Mouse (Mus musculus) left cerebral cortex, adult 8-10 months (tissue): Measurements from ENCODE around the gene Pqlc3. TPM values are rescaled to one million over a fixed set of nuclear protein-coding genes. Genes with fewer than 3 reads are reported as not detected.

Experiments
- DNase-seq, 2 experiments: peaks; one replicate each; pipeline ENCODE4 v3.0.0; 2022; ENCODE audit warnings: low spot score in 2 of 2
- total RNA-seq, 4 experiments: library from RNA; stranded (reverse); gene quantifications; 2 replicates each; pipeline ENCODE4 v1.2.4; 2022

Gene Pqlc3
- total RNA-seq, 4 experiments from 2014 or later: 1.2 to 1.9 (median 1.8) TPM

DNA sequence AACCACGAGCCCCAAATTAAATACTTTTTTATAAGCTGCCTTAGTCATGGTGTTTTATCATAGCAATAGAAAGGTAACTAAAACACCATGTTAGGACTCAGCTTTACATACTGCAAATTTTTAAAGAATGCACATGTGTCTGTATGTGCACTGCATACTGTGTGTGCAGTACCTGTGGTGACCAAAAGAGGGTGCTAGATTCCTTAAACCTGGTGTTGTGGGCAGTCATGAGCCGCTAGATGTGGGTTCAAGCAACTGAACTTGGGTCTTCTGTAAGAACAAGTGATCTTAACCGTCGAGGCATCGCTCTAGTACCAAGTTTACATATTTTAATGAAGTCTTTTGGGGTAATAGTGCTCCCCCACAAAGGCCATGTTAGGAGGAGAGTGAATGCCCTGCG, 9.3 kb upstream of the Pqlc3 start:
- DNase-seq: no peak

DNA sequence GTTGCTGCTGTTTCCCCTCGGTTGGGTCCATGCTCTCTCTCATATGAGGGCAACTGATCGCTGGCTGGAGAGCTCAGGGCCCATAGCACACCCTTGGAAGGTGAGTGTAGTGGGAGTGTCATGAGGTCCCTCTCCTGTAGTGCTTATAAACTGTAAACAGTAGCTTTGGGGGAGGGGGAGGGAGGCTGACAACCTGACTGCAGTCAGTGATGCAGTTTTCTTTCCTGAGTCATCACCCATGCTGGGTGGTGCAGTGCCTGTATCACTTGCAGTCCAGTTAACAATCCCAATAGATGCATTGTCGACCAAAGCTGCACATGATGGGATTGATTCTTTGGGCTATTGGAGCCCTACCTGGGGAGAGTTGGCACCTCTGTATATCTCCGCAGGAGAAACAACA, 1.0 kb upstream of the Pqlc3 start:
- no peak for DNase-seq

DNA sequence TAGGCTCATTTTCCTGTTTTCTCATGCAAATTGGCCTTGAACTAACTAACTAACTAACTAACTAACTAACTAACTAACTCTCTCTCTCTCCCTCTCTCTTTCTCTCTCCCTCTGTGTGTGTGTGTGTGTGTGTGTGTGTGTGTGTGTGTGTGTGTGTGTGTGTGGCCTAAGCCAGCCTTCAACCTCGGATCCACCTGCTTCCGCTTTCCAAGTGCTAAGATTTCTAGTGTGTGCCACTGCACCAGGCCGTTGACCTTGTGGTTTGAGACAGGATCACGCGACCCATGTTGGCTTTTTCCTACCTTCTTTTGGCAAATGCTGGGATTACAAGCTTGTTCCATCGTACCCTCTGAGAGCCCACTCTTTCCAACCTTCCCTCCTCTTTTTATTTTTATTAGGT, 420 bp upstream of the Pqlc3 start:
- no peak for DNase-seq

DNA sequence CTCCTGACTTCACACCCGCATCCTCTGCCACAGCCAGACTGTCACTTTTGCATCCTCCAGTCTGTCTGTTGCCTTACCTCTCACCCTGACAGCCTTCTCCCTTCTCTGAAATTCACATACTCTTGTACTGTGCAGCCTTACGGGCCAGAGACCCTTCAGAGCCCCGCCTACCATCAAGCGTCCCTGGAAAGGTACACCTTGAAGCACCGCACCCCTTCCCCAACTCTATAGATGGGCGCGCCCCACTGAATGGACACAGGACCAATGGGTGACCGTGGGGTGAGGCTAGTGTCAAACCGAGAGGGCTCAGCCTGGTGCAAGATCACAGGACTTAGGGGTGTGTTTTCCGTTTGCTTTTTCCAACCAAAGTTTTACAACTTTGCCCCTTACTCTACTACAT, 1.1 kb downstream of the Pqlc3 start:
- no peak for DNase-seq

DNA sequence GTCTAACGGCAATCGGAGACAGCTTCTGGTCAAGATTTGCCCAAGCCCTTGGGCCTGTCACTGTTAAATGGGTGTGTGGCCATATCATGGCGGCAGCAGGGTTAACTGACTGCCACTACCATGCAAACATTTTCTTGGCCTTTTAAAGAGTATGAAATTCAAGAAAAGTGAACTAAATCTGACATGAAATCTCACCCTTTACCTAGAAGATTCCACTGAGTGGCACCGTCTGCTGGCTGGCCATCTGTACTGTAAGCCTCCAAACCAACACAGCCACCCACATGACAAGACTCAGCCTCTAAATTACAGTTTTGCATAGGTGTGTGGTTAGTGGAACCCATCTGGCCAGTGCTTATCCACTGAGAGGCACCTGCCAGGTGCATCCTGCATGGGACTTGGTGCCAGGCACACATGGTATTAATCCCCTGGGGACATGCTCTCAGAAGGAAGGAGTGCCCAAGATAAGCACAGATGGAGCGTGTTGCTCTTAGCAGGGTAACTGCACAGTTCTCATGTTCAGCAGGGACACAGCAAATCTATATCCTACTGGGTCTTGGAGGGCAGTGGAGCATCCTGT, 3.2 kb downstream of the Pqlc3 start:
- DNase-seq: peak in 1 of 2 experiments; percentile 48

DNA sequence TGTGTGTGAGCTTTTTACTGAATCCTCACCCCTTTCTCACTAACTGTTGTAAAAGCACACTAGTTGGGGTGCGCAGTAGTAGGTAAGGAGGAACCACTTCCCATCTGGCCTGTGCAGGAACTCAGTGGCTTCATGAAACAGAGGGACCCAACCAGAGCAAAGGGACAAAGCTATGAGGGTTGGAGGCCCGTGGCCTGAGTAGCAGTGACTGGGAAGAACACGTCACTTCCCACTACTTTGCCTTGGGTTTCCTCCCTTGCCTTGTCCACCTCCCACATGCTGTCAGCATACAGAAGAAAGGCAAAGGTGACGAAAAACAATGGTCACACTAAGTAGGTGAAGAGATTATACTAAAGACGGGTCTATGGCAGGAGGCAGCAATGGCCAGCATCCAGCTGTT, 3.9 kb downstream of the Pqlc3 start:
- no peak for DNase-seq

DNA sequence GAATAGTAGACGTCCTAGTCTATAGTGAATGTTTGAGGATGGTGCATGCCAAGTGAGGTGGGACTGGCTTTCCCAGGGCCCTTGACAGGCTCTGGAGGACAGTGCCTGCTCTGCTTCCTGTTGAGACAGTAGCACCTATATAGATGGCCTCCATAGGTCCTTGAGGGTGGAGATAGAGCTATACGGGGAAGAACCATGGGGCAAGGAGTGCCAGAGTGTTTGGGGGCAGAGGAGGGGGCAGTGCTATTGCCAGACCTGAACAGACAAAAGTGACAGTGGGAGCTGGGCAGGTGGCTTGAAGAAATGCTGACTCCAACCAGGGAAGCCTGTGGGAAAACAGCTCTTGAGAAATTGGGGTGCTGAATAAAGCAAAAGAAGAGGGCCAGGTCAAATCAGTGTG, 5.9 kb downstream of the Pqlc3 start:
- DNase-seq: no peak

DNA sequence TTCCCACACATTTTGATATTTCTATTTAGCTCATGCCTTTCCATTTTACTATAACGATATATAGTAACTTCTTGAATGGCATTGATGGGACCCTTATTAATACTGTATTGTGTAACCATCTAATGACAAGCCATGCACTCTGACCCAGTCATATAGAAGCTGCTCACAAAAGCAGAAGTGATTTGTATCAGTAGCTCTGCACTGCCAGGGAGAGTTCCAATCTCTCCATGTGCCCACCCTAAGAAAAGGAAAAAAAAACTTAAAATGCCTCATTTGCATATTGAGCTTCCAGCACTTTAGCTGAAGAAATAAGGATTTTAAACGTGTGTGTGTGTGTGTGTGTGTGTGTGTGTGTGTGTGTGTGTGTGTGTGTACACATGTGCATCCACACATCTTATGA, 7.9 kb downstream of the Pqlc3 start:
- DNase-seq: no peak

DNA sequence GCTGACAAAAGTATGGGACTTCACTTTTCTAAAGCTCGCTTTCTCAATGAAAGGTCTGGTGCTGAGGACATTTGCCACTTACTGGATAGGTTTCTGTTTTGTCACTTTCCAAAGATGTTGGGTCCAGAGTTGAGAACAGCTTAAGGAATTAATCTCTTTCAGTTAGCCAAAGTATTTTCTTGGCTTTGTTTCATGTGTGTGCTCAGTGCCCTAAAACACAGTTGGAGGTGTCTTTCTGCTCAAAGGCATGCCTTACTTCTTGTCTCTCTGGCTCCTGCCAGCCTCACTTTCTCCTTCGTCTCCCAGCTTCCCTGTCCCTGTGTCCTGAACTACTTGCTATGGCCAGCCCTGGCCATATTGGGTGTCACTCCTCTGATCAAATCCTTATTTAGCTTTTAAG, 8.8 kb downstream of the Pqlc3 start:
- no peak for DNase-seq

DNA sequence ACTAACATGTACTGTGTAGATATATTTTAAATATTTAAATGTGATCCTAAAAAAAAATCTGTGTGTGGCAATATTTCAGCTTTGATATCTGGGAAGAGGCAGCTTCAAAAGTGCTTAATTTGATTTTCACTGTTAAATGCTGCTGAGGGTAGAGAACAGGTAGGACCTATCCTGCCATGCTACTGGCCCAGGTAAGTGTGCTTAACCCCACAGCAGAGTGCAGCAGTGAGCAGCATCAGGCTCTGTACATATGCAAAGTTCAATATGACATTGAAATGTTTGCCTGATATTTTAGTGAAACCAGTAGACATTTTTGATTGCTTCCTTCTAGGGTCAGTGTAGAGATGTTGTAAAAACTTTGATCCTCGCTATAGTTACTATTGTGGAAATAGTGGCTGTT, 14.4 kb downstream of the Pqlc3 start:
- no peak for DNase-seq

DNA sequence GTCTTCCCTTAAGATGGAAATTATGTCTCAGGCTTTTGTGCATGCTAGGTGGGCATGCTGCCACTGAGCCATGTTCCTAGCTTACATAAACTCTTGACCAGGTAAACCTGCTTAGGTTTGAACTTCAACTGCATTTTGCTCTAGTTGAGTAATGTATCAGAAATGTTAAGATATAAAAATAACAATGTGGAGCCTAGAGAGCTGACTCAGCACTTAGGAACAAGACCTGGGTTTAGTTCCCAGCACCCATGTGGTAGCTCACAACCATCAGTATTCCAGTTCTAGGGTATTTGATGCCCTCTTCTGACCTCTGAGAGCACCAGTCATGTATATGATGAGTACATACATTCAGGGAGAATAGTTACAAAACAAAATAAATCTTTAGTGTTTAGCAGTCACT, 23.1 kb downstream of the Pqlc3 start:
- DNase-seq: no peak

DNA sequence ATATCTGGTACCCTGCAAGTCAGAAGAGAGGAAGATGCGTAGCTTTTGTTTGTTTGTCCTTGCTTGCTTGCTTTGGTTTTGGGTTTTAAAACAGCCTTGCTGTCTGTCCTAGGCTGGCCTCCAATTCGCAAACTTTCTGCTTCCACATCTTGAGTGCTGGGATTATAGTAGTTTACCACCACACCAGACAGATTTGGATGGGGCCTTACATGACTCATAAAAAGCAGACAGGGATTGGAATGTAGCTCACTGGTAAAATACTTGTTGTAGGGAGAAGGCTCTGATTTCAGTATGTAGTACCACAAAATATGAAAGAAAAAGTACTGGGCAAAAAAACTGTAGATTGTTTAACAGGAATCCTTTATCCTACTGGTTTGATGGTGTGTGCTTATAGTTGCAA, 33.4 kb downstream of the Pqlc3 start:
- no peak for DNase-seq

DNA sequence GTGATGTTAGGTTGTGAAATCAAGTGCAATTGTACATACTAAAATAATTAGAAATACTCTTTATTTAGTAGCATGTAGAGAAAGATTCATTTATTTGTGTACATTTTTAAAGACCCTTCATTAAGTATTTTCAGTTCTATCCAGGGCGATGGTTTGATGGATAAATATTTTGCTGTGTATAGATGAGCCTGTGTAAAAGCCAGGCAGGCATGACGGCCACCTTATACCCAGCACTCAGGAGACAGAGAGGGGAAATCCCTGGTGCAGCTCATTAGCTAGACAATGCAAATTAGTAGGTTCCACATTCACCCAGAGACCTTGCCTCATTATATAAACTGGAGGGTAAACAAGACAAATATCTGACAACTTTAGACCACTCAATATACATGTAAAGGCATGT, 36.9 kb downstream of the Pqlc3 start:
- no peak for DNase-seq

DNA sequence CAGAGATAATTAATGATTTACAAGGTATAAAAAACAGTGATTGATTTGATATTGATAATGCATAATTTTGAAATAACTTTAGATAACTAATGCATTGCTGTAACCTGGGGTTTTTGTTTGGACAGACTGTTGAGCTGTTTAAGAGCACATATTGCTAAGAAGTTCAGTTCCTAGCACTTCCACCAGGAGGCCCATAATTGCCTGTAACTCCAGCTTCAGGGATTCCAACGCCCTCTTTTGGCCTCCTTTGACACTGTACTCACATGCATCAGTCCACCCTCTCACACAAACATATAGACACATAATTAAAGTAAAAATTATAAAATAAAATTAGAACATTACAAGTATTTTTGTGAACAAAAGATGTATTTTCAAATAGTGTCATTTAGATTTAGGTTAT, 41.4 kb downstream of the Pqlc3 start:
- DNase-seq: no peak

DNA sequence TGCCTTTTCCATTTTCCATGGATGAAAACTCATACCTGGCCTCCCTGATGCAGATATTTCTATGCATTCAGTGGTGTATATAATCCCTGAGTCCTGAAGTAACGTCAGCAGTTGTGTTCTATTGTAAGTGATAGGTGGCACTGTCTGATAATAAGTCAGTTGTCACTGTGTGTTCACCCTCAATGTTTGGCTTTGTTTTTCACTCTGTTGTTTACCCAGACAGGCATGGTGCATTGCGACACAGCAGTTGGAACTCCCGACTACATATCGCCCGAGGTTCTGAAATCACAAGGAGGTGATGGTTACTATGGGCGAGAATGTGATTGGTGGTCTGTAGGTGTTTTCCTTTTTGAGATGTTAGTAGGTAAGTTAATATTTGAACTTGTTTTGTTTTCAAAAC, 52.0 kb downstream of the Pqlc3 start:
- no peak for DNase-seq

DNA sequence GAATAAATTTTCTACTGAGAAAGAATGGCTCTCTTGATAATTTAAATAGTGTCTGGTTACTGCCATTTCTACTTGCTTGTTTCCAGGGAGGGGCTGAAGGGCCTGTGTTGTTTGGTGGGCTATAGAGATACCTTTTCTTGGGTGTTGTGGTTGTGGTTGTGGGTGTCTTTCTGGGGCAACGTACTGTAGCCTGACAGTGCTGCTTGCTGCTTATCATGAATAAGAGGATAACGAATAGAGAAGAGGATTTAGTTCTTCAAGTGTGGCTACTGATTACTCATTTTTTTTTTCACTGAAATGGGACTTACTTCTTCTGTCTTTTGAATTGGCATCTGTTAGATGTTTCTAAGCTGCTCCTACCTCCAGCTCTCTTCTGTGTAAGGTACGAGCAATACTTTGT, 58.2 kb downstream of the Pqlc3 start:
- no peak for DNase-seq

Other genes with a start within 250 kb of the Pqlc3 start
- 1 to 10 TPM in 2 of 4 experiments, under 1 TPM in 2; 0.63 to 1.5 (median 1.2) TPM for gene Greb1, start 199.5 kb downstream of the Pqlc3 start, total RNA-seq
- gene E2f6, start 189.4 kb downstream of the Pqlc3 start, total RNA-seq: 10 to 100 TPM; 32.1 to 36.6 (median 34.6) TPM
- gene Rock2, start 105.5 kb downstream of the Pqlc3 start, total RNA-seq: 100 to 1,000 TPM; 122 to 132 (median 129) TPM
- 1 to 10 TPM in 1 of 4 experiments, under 1 TPM in 3; 0.74 to 1.1 (median 0.85) TPM for gene 2410004P03Rik, start 11.3 kb upstream of the Pqlc3 start, total RNA-seq
- 10 to 100 TPM; 75.8 to 83.7 (median 76.9) TPM for gene Kcnf1, start 176.5 kb upstream of the Pqlc3 start, total RNA-seq